Mouse (Mus musculus): Measurements from ENCODE around the gene Crtc1. TPM values are rescaled to one million over a fixed set of nuclear protein-coding genes. Genes with fewer than 3 reads are reported as not detected.

Crtc1 gene
- polyA plus RNA-seq, 1 experiment, result 16.8 TPM

DNA sequence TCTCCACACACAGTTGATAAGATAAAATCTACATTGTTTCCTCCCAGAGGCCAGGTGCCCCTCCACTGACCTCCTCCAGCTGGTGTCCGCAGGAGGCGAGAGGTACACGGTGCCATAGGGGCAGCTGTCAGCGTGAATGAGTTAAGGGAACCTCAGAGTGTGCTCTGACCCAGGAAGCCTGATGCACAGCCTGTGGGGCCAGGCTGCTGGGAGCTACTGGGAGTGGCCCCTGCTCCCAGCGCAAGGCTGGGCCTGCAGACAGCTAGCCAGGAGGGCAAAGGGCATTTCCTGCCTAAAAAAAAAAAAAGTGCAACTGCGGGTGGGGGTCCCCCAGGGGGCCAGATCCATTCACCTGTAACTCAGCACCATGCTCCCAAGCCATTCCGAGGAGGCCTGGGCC lies 34.2 kb downstream of the Crtc1 start:
- no peaks in the 10 kb centered on the region for H3K36me3 ChIP-seq (ENCODE audit: control insufficient read depth, insufficient read depth, low read length)
- H3K27ac ChIP-seq (ENCODE audit: insufficient read depth, low read depth, low read length), result no peak overlapping the region
- 34% methylated on average over 7 of the region's 7 CpGs for WGBS
- H3K4me1 ChIP-seq (ENCODE audit: control insufficient read depth, insufficient read depth, low read length), result no peaks in the 10 kb centered on the region
- DNase-seq, result no peak
- H3K4me3 ChIP-seq (ENCODE audit: insufficient read depth, low read depth, low read length), result no peak overlapping the region
- no peaks in the 10 kb centered on the region for H3K27me3 ChIP-seq (replicated peaks; ENCODE audit: control insufficient read depth, insufficient read depth, low read length)
- TF ChIP-seq CTCF (conservative IDR thresholded peaks at IDR 0.05; ENCODE audit: insufficient read depth, insufficient read length, low read depth, low read length) (no peak), POLR2A (IDR thresholded peaks at IDR 0.05; ENCODE audit: low read depth, low read length) (no peak)

DNA sequence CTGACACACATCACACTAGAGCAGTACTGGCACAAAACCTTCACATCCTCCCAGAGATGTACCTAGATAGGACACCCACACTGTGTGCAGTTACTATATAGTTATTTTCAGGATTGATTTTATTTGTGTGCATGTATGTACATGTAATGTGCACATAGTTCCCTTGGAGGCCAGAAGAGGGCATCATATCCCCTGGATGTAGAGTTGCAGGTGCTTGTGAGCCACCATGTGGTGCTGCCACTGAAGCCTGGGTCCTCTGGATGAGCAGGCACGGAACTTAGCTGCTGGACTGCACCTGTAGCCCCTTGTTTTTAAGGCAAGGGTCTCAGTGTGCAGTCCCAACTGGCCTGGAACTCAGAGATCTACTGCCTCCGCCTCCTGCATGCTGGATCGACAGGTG lies 35.2 kb downstream of the Crtc1 start:
- H3K36me3 ChIP-seq (ENCODE audit: control insufficient read depth, insufficient read depth, low read length), result no peaks in the 10 kb centered on the region
- no peaks in the 10 kb centered on the region for H3K27me3 ChIP-seq (replicated peaks; ENCODE audit: control insufficient read depth, insufficient read depth, low read length)
- H3K4me1 ChIP-seq (ENCODE audit: control insufficient read depth, insufficient read depth, low read length), result no peaks in the 10 kb centered on the region
- no peak for TF ChIP-seq POLR2A (IDR thresholded peaks at IDR 0.05; ENCODE audit: low read depth, low read length)
- TF ChIP-seq CTCF (conservative IDR thresholded peaks at IDR 0.05; ENCODE audit: insufficient read depth, insufficient read length, low read depth, low read length), result no peak
- no peak for DNase-seq
- no peak overlapping the region for H3K27ac ChIP-seq (ENCODE audit: insufficient read depth, low read depth, low read length)
- WGBS, result 97% methylated on average over 3 of the region's 3 CpGs
- no peak overlapping the region for H3K4me3 ChIP-seq (ENCODE audit: insufficient read depth, low read depth, low read length)

DNA sequence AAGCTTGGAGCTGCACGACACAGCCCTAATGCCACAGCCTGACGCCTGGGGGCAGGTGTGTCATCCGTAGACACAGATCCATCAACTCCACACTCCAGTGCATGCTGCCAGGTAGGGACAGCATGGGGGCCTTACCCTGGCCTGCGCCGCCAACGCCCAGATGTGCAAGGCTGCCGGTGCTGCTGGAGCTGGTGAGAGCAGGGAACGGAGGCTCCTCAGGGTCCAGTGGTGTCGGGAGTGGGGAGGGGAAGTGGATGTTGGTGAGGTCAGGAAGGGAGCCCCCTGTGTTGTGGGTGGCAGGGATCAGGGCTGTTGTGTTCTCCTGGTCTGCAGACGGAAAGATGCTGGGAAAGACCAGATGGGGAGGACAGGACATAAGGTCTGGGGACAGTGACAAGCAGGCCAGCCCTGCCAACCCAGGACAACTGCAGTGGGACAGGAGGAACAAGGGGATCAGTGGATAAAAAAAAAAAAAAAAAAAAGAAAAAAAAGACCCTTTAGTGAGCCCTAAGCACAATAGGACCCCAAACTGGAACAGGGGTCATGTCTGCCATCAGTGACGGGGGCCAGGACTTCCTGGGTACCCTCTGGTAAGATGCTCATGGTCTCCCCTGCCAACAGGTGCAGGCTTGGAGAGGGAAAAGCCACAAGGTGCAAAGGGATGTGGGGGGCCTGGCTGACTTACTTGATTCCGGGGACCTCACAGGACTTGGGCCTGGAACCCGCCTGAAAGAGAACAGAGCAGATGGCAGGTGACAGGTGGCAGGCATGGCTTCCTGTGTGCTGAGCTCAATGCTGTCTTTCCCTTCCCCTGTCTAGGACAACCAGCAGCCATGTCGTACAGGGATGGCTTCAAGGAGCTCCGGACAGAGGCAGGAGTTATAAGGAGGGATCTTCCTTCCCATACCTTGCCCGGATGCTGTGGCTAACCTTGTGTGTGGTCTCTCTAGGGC lies 41.5 kb downstream of the Crtc1 start:
- WGBS, result 91% methylated on average over 16 of the region's 16 CpGs
- H3K36me3 ChIP-seq (ENCODE audit: control insufficient read depth, insufficient read depth, low read length), result no peaks in the 10 kb centered on the region
- H3K4me1 ChIP-seq (ENCODE audit: control insufficient read depth, insufficient read depth, low read length), result no peaks in the 10 kb centered on the region
- H3K27me3 ChIP-seq (replicated peaks; ENCODE audit: control insufficient read depth, insufficient read depth, low read length), result no peaks in the 10 kb centered on the region
- TF ChIP-seq CTCF (conservative IDR thresholded peaks at IDR 0.05; ENCODE audit: insufficient read depth, insufficient read length, low read depth, low read length) (no peak), POLR2A (IDR thresholded peaks at IDR 0.05; ENCODE audit: low read depth, low read length) (no peak)
- DNase-seq, result no peak
- no peak overlapping the region for H3K4me3 ChIP-seq (ENCODE audit: insufficient read depth, low read depth, low read length)
- H3K27ac ChIP-seq (ENCODE audit: insufficient read depth, low read depth, low read length), result no peak overlapping the region

DNA sequence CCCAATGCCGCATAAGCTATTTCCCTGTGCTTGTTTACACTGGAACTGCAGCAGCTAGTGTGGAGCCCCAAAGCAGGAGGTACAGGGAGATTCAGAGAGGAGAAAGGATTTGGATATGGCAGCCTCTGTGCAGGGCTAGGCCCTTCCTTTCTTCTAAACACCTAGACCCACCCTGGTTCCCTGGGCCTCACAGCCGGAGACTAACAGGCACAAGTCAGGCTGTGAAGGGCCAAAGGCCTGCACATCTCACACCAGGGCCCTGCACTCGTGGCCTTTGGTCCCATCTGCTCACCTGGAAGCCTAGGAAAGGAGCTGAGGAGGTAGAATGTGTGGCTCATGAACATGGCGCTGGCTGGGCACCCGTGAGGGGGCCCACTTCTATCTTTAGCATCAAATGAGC lies 43.2 kb downstream of the Crtc1 start:
- DNase-seq, result no peak
- Histone ChIP-seq H3K36me3 (ENCODE audit: control insufficient read depth, insufficient read depth, low read length) (no peaks in the 10 kb centered on the region), H3K27ac (ENCODE audit: insufficient read depth, low read depth, low read length) (no peak overlapping the region), H3K4me1 (ENCODE audit: control insufficient read depth, insufficient read depth, low read length) (no peaks in the 10 kb centered on the region), H3K4me3 (ENCODE audit: insufficient read depth, low read depth, low read length) (no peak overlapping the region), H3K27me3 (replicated peaks; ENCODE audit: control insufficient read depth, insufficient read depth, low read length) (no peaks in the 10 kb centered on the region)
- 85% methylated on average over 5 of the region's 5 CpGs for WGBS
- TF ChIP-seq POLR2A (IDR thresholded peaks at IDR 0.05; ENCODE audit: low read depth, low read length), result no peak
- no peak for TF ChIP-seq CTCF (conservative IDR thresholded peaks at IDR 0.05; ENCODE audit: insufficient read depth, insufficient read length, low read depth, low read length)

DNA sequence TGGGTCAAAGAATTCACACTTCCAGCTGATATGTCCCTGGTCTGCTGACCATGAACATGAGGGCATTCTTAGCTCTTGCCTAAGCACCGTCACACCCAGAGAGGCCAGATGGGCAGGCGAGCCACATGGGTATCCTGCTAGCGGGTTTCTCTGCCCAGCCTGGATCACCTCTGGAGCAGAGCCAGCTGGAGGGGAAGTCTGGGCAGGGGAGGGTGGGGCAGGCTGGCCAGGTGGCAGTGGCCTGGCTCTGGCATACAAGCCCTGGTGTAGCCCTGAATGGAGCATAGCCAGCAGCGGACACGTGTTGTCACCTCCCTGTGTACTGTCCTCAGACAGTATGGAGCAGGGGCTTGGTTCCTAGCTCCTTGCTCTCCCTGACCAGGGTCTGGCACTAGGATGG lies 43.7 kb downstream of the Crtc1 start:
- Histone ChIP-seq H3K36me3 (ENCODE audit: control insufficient read depth, insufficient read depth, low read length) (no peaks in the 10 kb centered on the region), H3K4me1 (ENCODE audit: control insufficient read depth, insufficient read depth, low read length) (no peaks in the 10 kb centered on the region), H3K4me3 (ENCODE audit: insufficient read depth, low read depth, low read length) (no peak overlapping the region), H3K27me3 (replicated peaks; ENCODE audit: control insufficient read depth, insufficient read depth, low read length) (no peaks in the 10 kb centered on the region), H3K27ac (ENCODE audit: insufficient read depth, low read depth, low read length) (no peak overlapping the region)
- 58% methylated on average over 5 of the region's 5 CpGs for WGBS
- DNase-seq, result no peak
- TF ChIP-seq CTCF (conservative IDR thresholded peaks at IDR 0.05; ENCODE audit: insufficient read depth, insufficient read length, low read depth, low read length), result no peak
- TF ChIP-seq POLR2A (IDR thresholded peaks at IDR 0.05; ENCODE audit: low read depth, low read length), result no peak

DNA sequence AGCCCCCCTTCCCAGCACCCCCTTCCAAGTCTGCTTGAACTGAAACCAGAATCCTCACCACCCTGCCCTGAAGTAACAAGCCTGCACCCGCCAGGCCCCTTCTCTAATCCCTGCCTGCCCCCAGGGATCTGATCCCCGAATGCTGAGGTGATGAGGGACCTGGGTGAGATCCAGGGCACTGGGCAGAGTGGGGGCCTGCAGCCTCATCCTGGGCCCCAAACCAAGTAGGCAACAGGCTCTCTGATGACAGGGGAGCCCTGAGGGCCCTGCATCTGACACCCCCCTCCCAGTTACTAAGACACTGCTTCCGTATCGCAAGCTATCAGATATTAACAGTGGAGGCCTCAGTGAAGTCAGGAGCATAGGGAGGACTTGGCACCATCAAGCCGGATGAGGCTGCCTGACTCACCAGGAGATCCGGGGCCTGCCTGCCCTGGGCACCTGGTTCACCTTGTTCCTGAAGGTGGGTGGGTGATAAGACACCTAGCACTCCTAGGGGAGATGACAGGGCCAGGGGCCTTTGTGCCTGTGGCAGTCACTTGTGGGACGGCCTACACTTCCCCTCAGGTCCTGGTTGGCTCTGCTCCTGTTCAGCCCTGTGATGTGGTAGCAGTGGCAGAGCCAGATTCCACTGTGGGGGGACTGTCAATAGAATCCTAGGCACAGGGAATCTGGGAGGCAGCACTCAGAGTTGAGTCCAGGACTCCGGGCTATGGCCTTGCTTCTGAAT lies 44.9 kb downstream of the Crtc1 start:
- WGBS, result 90% methylated on average over 8 of the region's 8 CpGs
- no peak for DNase-seq
- H3K4me3 ChIP-seq (ENCODE audit: insufficient read depth, low read depth, low read length), result no peak overlapping the region
- H3K36me3 ChIP-seq (ENCODE audit: control insufficient read depth, insufficient read depth, low read length), result no peaks in the 10 kb centered on the region
- no peaks in the 10 kb centered on the region for H3K27me3 ChIP-seq (replicated peaks; ENCODE audit: control insufficient read depth, insufficient read depth, low read length)
- no peak for TF ChIP-seq POLR2A (IDR thresholded peaks at IDR 0.05; ENCODE audit: low read depth, low read length)
- TF ChIP-seq CTCF (conservative IDR thresholded peaks at IDR 0.05; ENCODE audit: insufficient read depth, insufficient read length, low read depth, low read length), result no peak
- H3K4me1 ChIP-seq (ENCODE audit: control insufficient read depth, insufficient read depth, low read length), result no peaks in the 10 kb centered on the region
- H3K27ac ChIP-seq (ENCODE audit: insufficient read depth, low read depth, low read length), result no peak overlapping the region

- 93% methylated on average over 5 of the region's 5 CpGs for WGBS
- H3K4me1 ChIP-seq (ENCODE audit: control insufficient read depth, insufficient read depth, low read length), result no peaks in the 10 kb centered on the region
- no peaks in the 10 kb centered on the region for H3K36me3 ChIP-seq (ENCODE audit: control insufficient read depth, insufficient read depth, low read length)
- no peaks in the 10 kb centered on the region for H3K27me3 ChIP-seq (replicated peaks; ENCODE audit: control insufficient read depth, insufficient read depth, low read length)
- H3K27ac ChIP-seq (ENCODE audit: insufficient read depth, low read depth, low read length), result no peak overlapping the region
- no peak for DNase-seq
- TF ChIP-seq POLR2A (IDR thresholded peaks at IDR 0.05; ENCODE audit: low read depth, low read length), result no peak
- TF ChIP-seq CTCF (conservative IDR thresholded peaks at IDR 0.05; ENCODE audit: insufficient read depth, insufficient read length, low read depth, low read length), result no peak
- H3K4me3 ChIP-seq (ENCODE audit: insufficient read depth, low read depth, low read length), result no peak overlapping the region
These were observed 46.3 kb downstream of the Crtc1 start for GRCm38 (mm10) chr8:70393087-70393486.

Measured in kidney, adult 2 months (tissue).